In the genomic region with DNA sequence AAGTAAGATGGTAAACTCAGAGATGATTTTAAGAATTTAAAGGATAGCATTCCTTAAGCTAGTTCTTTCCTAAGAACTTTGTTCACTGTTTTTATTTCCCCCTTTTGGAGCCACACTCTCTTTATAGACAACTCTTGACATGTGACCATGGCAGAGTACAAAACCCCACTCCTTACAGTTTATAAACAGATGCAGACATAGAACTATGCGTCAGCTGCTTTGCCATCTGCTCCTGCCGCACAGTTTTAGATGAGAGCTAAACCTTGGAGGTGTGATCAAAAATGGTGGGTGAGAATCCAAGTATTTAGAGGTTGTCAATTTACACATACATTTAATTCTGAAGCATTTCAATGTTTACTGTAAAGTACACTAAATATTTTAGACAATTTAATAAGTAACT, we compare ENCODE assay signal across 17 mouse cellular contexts.
DNase-seq lines count a peak whose midpoint lies in the region; ATAC-seq and TF ChIP-seq lines count a peak whose summit lies in the region.
"Had no signal": no experiment of that assay in that cellular context is flagged by ENCODE, and none has a peak within 500 bp of the region (broad histone marks: within the 10 kb centered on the region; RNA-seq: fewer than 3 reads in every experiment).

No protein-coding gene starts in this region.

- DNase-seq in left cerebral cortex, adult 11 months (ENCODE audit: low spot score): peak; percentile 33
- DNase-seq in left cerebral cortex, postnatal 10 days (ENCODE audit: extremely low spot score in 1 of 2, low spot score in 2 of 2): no peak
- DNase-seq in brain, adult 2 months (ENCODE audit: low read depth, low spot score): peak; percentile 82
- DNase-seq in brain, embryonic 14.5 days (ENCODE audit: low read depth): peak; percentile 83
- DNase-seq in left cerebral cortex, postnatal 14 days (ENCODE audit: low spot score in 2 of 2): peak; percentile 39 to 51
- DNase-seq in natural killer cell, adult 2 months (ENCODE audit: low spot score in 2 of 2): no peak
- DNase-seq: adrenal gland, postnatal 14 days; cerebellum, postnatal 10 days; heart, adult 18-20 months; kidney, adult 11 months; kidney, postnatal 10 days; lung, adult 2 months; lung, postnatal 4 days had no signal

- intact Hi-C loops in left cerebral cortex, postnatal 10 days (cut with DNase I): no loop called here
- intact Hi-C loops in left cerebral cortex, postnatal 14 days (cut with DNase I): no loop called here

- no peaks in the 10 kb centered on the region for H3K27me3 ChIP-seq in heart, embryonic 12.5 days (replicated peaks)
- H3K27me3 ChIP-seq: hindbrain, embryonic 15.5 days; midbrain, embryonic 13.5 days; neural tube, embryonic 13.5 days had no signal

- H3K4me3 ChIP-seq in heart, embryonic 12.5 days: no peak overlapping the region
- H3K4me3 ChIP-seq: hindbrain, embryonic 15.5 days; midbrain, embryonic 13.5 days; neural tube, embryonic 13.5 days had no signal

- H3K36me3 ChIP-seq in heart, embryonic 12.5 days: no peaks in the 10 kb centered on the region
- H3K36me3 ChIP-seq: hindbrain, embryonic 15.5 days; midbrain, embryonic 13.5 days; neural tube, embryonic 13.5 days had no signal

- H3K9me3 ChIP-seq in heart, embryonic 12.5 days (replicated peaks): no peaks in the 10 kb centered on the region
- H3K9me3 ChIP-seq: hindbrain, embryonic 15.5 days; midbrain, embryonic 13.5 days; neural tube, embryonic 13.5 days had no signal

- no peak for TF ChIP-seq POLR2A in brain, embryonic 14.5 days (IDR thresholded peaks at IDR 0.05; ENCODE audit: borderline replicate concordance, extremely low read depth, insufficient read depth, insufficient read length, poor library complexity, severe bottlenecking)

- no peak overlapping the region for H3K9ac ChIP-seq in heart, embryonic 12.5 days
- H3K9ac ChIP-seq: hindbrain, embryonic 15.5 days; midbrain, embryonic 13.5 days; neural tube, embryonic 13.5 days had no signal

- no peak for ATAC-seq in heart, embryonic 12.5 days (ENCODE audit: insufficient number of reproducible peaks, low FRiP score)
- ATAC-seq: midbrain, embryonic 13.5 days had no signal

- 89% methylated on average over 2 of the region's 2 CpGs for WGBS in heart, embryonic 12.5 days

- no peaks in the 10 kb centered on the region for H3K4me1 ChIP-seq in heart, embryonic 12.5 days (replicated peaks)
- H3K4me1 ChIP-seq: hindbrain, embryonic 15.5 days; midbrain, embryonic 13.5 days had no signal

- H3K4me2 ChIP-seq in heart, embryonic 12.5 days: no peak overlapping the region
- H3K4me2 ChIP-seq: hindbrain, embryonic 15.5 days; midbrain, embryonic 13.5 days; neural tube, embryonic 13.5 days had no signal

- no peak overlapping the region for H3K27ac ChIP-seq in heart, embryonic 12.5 days (ENCODE audit: poor library complexity, severe bottlenecking)
- H3K27ac ChIP-seq: hindbrain, embryonic 15.5 days; midbrain, embryonic 13.5 days; neural tube, embryonic 13.5 days had no signal

- no peak for TF ChIP-seq CTCF in brain, embryonic 14.5 days (IDR thresholded peaks at IDR 0.05; ENCODE audit: borderline replicate concordance, extremely low read depth, insufficient read depth, insufficient read length)

Comparison
In these comparisons a context has a peak if more than half of its experiments do, and no peak if none do; other contexts are left out.
1. DNase-seq: peak in left cerebral cortex, adult 11 months (single experiment), brain, adult 2 months (single experiment), brain, embryonic 14.5 days (single experiment) and left cerebral cortex, postnatal 14 days (2 of 2); none in left cerebral cortex, postnatal 10 days (0 of 2) and natural killer cell, adult 2 months (0 of 2).